Mouse (Mus musculus) midbrain, embryonic 11.5 days (tissue): ENCODE measurements around the gene Vars. TPM values are rescaled to one million over a fixed set of nuclear protein-coding genes. Genes with fewer than 3 reads are reported as not detected.
"Not testable (repeated sequence)": the region's sequence is repeated elsewhere in the genome, so short reads cannot be mapped to it uniquely, and the experiment has no call there.

Experiments used
- ATAC-seq: fragments of 200-750 bp; cut with Nextera tagmentation; 2 replicates; pipeline ENCODE4 v1.8.0; 2017; ENCODE audit warnings: moderate TSS enrichment, moderate library complexity; ENCODE audit not compliant: low FRiP score
- DNase-seq: peaks from one replicate; pipeline ENCODE4 v3.0.0; 2015; ENCODE audit warnings: low spot score; ENCODE audit errors: missing footprints
- H3K27ac ChIP-seq: fragments of 300-500 bp; sonication (generic); 2 replicates; pipeline ENCODE4 v1.5.1; 2014; ENCODE audit warnings: low read depth, low read length
- H3K27me3 ChIP-seq: fragments of 300-500 bp; sonication (generic); 2 replicates; pipeline ENCODE4 v1.6.1; 2014; ENCODE audit warnings: mild to moderate bottlenecking, low read length, moderate library complexity, mixed read lengths; ENCODE audit not compliant: control insufficient read depth, insufficient read depth
- H3K36me3 ChIP-seq: fragments of 300-500 bp; sonication (generic); 2 replicates; pipeline ENCODE4 v1.6.1; 2014; ENCODE audit warnings: mild to moderate bottlenecking, low read length, moderate library complexity, mixed read lengths; ENCODE audit not compliant: control insufficient read depth, insufficient read depth
- H3K4me1 ChIP-seq: fragments of 300-500 bp; sonication (generic); 2 replicates; pipeline ENCODE4 v1.6.1; 2014; ENCODE audit warnings: low read length; ENCODE audit not compliant: control insufficient read depth, insufficient read depth
- H3K4me2 ChIP-seq: fragments of 300-500 bp; sonication (generic); 2 replicates; pipeline ENCODE4 v1.6.1; 2014; ENCODE audit warnings: mild to moderate bottlenecking, moderate library complexity
- H3K4me3 ChIP-seq: fragments of 300-500 bp; sonication (generic); 2 replicates; pipeline ENCODE4 v1.5.1; 2014; ENCODE audit warnings: low read depth, low read length
- H3K9ac ChIP-seq: fragments of 300-500 bp; sonication (generic); 2 replicates; pipeline ENCODE4 v1.6.1; 2014; ENCODE audit warnings: low read length
- H3K9me3 ChIP-seq: fragments of 300-500 bp; sonication (generic); 2 replicates; pipeline ENCODE4 v1.6.1; 2016; ENCODE audit warnings: low read length; ENCODE audit not compliant: control insufficient read depth
- WGBS: fragments of 180-500 bp; shearing (Covaris S2); extraction: QIAGEN DNeasy Blood & Tissue Kit; methylation state at CpG from one replicate; pipeline ENCODE4 v1.1.7; 2014; 5-methylcytosine and 5-hydroxymethylcytosine counted together
- polyA plus RNA-seq: library from polyadenylated mRNA; unstranded; fragments of >200 nt; fragmentation: Nextera tagmentation; extraction: Ambion mirVana; gene quantifications from 2 replicates; pipeline ENCODE4 v1.2.1, GENCODE M21; 2014

The Vars gene
- polyA plus RNA-seq, 1 experiment from 2014 or later: 81.2 TPM

DNA sequence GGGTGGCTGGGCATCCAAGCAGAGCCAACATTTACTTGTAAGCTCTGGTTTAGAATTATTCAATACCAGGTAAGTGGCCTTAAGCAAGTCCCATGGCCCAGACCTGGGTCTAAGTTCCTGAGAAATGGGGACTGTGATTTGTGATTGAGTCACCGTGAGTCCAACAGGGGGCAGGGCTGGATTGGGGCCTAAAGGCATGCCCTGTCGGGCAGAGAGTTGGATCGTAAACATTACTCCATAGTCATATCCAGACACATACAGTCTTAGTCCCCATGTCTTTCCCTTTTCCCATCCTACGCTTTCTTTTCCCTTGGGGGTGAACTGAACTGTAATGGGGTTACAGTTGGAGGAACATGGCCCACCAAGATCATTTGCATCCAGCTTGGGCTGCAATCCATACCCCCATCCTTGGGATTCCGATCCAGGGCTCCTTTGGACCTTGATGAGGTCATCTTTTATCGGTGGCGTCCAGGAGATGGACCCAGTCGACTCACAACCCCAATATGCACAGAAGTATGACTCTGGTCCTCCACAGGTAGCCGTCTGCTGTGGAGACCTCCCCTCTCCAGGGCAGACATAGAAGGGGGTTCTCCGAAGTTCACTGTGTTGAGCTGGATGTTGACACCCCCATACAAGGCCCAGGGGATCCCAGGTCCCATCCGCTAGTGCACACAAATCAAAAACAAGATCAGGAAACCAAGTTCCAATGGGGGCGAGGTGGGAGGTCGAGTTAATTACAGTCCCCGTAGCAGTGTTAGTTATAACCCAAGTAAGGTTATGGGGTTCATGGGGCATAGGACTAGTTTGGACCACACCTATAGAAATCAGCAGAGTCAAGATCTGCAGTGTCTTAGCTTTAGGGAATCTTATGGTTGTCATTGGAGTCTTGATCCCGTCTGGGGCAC is 2.0 kb upstream of the Vars start:
- Histone ChIP-seq H3K36me3 (no peaks in the 10 kb centered on the region), H3K4me1 (peaks cover 25% of the 10 kb centered on the region), H3K27me3 (no peaks in the 10 kb centered on the region), H3K4me2 (peak overlapping the region; percentile 97), H3K9ac (peak overlapping the region; percentile 64), H3K4me3 (peak overlapping the region; percentile 87), H3K9me3 (no peaks in the 10 kb centered on the region), H3K27ac (no peak overlapping the region)
- no peak for ATAC-seq
- DNase-seq: peak; percentile 49
- WGBS: 94% methylated on average over 15 of the region's 15 CpGs

DNA sequence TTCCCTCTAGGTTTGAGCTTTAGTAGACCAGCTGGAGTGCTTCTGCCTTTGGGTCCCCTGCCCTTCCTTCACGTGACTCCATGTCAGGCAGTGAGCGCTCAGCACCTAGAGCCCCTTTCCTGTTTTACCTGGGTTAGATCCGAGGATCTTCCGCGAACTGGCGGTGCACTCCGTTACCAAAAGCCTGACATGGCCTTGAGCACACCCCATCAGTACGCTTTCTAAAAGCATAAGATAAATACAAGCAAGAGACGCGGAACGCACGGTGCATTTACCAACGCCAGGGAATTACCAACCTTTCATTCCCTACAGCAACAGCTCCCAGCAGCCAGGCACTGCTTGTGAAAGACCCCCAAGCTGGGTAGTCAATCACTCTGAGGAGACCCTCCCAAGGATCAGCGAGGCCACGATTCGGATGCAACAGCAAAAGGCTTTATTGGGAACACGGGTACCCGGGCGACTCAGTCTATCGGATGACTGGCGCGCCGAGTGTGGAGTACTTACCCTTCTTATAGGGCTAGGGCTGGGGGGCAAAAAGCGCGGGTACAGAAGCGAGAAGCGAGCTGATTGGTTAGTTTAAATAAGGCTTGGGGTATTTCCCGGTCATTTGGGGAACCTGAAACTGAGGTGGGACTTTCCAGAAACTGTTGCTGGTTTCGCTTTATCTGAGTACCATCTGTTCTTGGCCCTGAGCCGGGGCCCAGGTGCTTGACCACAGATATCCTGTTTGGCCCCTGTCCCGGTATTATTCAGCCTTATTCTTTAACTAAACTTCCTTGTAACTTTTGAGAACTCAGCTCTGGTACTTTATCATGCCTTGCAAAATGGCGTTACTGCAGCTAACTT is 693 bp upstream of the Vars start:
- H3K27ac ChIP-seq: peak overlapping the region; percentile 91
- peak overlapping the region; percentile 97 for H3K4me2 ChIP-seq
- 28% methylated on average over 29 of the region's 32 CpGs for WGBS
- peak; percentile 89 for DNase-seq
- H3K27me3 ChIP-seq, ATAC-seq, H3K9me3 ChIP-seq: not testable (repeated sequence)
- peaks cover 25% of the 10 kb centered on the region for H3K4me1 ChIP-seq
- H3K4me3 ChIP-seq: peak overlapping the region; percentile 87
- H3K36me3 ChIP-seq: peaks cover 11% of the 10 kb centered on the region
- H3K9ac ChIP-seq: peak overlapping the region; percentile 96

DNA sequence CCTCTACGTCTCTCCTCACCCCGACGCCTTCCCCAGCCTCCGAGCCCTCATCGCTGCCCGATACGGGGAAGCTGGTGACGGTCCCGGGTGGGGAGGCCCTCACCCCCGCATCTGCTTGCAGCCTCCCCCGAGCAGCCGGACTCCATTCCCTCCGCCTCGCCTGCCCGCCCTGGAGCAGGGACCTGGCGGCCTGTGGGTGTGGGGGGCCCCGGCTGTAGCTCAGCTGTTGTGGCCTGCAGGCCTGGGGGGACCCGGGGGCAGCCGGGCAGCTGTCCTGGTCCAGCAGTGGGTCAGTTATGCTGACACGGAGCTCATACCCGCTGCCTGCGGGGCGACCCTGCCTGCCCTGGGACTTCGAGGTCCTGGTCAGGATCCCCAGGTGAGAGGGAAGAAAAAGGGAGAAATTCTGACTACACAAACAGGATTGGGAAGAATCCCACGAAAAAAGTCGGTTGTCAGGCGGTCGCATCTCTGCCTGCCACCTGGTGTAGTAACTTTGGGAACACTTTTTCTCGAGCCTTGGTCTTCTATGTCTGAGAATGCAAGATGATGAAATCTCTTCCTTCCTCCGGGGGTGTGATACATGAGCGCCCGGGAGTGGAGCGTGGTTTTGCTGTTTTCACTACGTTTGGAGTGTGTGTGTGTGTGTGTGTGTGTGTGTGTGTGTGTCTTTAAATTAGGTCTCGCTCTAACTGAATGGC is 815 bp downstream of the Vars start:
- peaks cover 25% of the 10 kb centered on the region for H3K4me1 ChIP-seq
- peak; percentile 90 for DNase-seq

DNA sequence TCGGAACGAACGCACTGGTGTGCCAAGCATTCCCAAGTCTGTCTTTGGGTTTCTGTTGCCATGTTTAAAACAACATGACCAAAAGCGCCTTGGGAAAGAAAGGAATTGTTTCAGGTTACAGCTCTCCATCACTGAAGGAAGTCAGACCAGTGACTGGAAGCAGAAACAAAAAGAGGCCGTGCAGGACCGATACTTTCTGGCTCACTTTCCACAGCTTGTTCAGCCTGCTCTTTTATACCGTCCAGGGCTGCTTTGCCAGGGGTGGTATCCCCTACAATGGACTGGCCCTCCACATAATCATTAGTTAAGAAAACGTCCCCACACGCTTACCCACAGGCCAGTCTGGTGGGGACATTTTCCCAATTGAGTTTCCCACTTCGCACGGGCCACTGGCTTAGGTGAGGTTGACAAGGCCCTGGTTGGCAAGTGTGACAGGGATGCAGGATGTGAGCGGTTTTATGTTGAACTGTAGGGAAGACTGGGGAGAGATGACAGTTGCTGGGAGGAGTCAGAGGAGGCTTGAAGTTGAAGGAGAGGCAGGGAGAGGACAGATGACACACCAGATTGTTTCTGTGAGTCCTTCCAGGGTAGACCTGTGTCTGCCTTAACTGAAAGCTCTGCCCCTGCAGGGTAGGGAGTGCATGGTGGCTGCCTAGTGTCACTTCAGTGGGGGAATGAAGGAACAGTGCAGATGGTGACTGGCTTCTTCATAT is 1.5 kb downstream of the Vars start:
- H3K4me1 ChIP-seq: peaks cover 25% of the 10 kb centered on the region
- peak; percentile 84 for DNase-seq
- no peaks in the 10 kb centered on the region for H3K27me3 ChIP-seq
- WGBS: 12% methylated on average over 12 of the region's 12 CpGs
- H3K4me3 ChIP-seq: peak overlapping the region; percentile 87
- H3K27ac ChIP-seq: no peak overlapping the region
- ATAC-seq: no peak
- peaks cover 21% of the 10 kb centered on the region for H3K36me3 ChIP-seq
- H3K9ac ChIP-seq: peak overlapping the region; percentile 96
- peak overlapping the region; percentile 97 for H3K4me2 ChIP-seq
- H3K9me3 ChIP-seq: no peaks in the 10 kb centered on the region

More for the DNA sequence above, 815 bp downstream of the Vars start:
- no peaks in the 10 kb centered on the region for H3K9me3 ChIP-seq
- peak overlapping the region; percentile 87 for H3K4me3 ChIP-seq
- H3K4me2 ChIP-seq: peak overlapping the region; percentile 97
- ATAC-seq: no peak; the same call in 1 of the 2 replicates
- peaks cover 20% of the 10 kb centered on the region for H3K36me3 ChIP-seq
- H3K27me3 ChIP-seq: no peaks in the 10 kb centered on the region
- under 1% methylated on average over 35 of the region's 35 CpGs for WGBS
- H3K9ac ChIP-seq: peak overlapping the region; percentile 96
- H3K27ac ChIP-seq: peak overlapping the region; percentile 91

DNA sequence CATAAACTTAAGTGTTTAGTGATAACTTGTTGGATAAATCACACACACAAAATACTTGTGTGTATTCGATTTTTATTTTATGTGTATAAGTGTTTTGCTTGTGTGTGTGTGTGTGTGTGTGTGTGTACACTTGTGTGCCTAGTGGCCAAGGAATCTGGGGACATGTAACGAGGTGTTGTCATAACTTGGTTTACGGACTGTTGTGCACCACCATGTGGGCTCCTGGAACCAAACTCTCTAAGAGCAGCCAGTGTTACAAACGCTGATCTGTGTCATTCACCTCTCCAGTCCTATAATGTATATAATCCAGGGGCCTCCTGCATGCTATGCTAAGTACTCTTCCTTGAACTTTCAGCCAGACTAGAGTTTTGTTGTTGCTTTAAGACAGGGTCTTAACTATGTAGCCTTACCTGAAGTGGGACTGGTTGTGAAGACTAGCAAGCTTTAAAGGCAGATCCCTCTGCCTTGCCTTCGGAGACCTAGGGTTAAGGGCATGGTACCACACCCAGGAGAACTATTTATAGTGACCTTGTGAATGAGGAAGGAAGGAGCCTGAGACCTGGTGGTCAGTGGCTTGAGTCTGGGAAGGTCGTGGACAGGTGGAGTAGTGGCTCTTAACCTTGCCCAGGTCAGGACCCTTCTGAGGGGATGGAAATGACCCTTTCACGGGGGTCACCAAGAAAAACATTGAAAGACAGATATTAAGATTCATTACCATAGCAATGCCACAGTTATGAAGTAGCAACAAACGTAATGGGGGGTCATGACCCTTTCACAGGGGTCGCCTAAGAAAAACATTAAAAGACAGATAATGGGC is 2.4 kb downstream of the Vars start:
- Histone ChIP-seq H3K4me1 (peaks cover 25% of the 10 kb centered on the region), H3K4me3 (peak overlapping the region; percentile 5; the same call in 1 of the 2 replicates), H3K36me3 (peaks cover 24% of the 10 kb centered on the region), H3K9ac (peak overlapping the region; percentile 96), H3K9me3 (no peaks in the 10 kb centered on the region), H3K4me2 (peak overlapping the region; percentile 97), H3K27ac (no peak overlapping the region), H3K27me3 (no peaks in the 10 kb centered on the region)
- WGBS: 80% methylated on average over 9 of the region's 9 CpGs
- DNase-seq (peak; percentile 83), ATAC-seq (no peak)

DNA sequence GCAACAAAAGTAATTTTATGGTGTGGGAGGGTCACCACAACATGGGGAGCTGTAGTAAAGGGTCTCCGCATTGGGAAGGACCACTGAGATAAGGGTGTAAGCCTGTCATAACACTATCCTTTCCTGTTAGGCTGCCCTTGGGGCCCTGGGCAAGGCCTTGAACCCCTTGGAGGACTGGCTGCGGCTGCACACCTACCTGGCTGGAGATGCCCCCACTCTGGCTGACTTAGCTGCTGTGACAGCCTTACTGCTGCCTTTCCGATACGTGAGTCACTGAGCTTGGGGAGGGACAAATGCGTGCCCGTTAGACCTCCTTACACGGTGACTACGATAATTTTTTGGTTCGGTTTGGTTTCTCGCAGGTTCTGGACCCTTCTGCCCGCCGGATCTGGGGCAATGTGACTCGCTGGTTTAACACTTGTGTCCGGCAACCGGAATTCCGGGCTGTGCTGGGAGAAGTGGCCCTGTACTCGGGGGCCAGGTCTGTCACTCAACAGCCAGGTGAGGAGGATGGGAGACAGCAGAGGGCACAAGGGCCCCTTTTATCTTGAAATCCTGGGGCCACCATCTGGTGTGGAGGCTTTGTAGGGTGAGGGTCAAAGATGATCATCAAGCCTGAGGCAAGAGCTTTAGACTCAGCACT is 3.4 kb downstream of the Vars start:
- H3K4me2 ChIP-seq: no peak overlapping the region
- peaks cover 22% of the 10 kb centered on the region for H3K4me1 ChIP-seq
- no peak overlapping the region for H3K4me3 ChIP-seq
- H3K27ac ChIP-seq: no peak overlapping the region
- ATAC-seq: no peak
- no peak overlapping the region for H3K9ac ChIP-seq
- peak; percentile 61 for DNase-seq
- H3K27me3 ChIP-seq: no peaks in the 10 kb centered on the region
- H3K36me3 ChIP-seq: peaks cover 26% of the 10 kb centered on the region
- no peaks in the 10 kb centered on the region for H3K9me3 ChIP-seq
- WGBS: 97% methylated on average over 17 of the region's 17 CpGs

DNA sequence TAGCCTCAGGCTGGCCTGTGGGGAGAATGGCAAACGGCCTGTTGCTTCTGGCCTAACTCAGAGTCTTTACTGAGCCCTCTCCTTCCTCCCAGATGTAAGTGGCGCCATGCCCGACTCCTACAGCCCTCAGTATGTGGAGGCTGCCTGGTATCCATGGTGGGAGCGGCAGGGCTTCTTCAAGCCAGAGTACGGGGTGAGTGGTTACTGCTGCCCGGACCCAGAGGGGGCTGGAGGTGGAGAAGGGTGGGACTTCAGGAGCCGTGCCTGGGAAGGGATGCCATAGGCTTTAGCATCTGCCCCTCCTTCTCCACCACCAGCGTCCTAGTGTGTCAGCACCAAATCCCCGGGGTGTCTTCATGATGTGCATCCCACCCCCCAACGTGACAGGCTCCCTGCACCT is 4.4 kb downstream of the Vars start:
- Histone ChIP-seq H3K4me1 (peaks cover 16% of the 10 kb centered on the region), H3K27ac (no peak overlapping the region), H3K9ac (no peak overlapping the region), H3K36me3 (peaks cover 28% of the 10 kb centered on the region), H3K4me3 (no peak overlapping the region), H3K9me3 (no peaks in the 10 kb centered on the region), H3K27me3 (no peaks in the 10 kb centered on the region), H3K4me2 (no peak overlapping the region)
- WGBS: 96% methylated on average over 10 of the region's 10 CpGs
- DNase-seq (no peak), ATAC-seq (no peak)
